Mouse (Mus musculus) megakaryocyte, embryonic 14.5 days (primary cell): ENCODE results near the gene Cacna1d. TPM values are rescaled to one million over a fixed set of nuclear protein-coding genes. Genes with fewer than 3 reads are reported as not detected.

Experiments
- H3K27me3 ChIP-seq: replicated peaks from 2 replicates; pipeline ENCODE3; 2012; ENCODE audit warnings: inconsistent platforms
- H3K36me3 ChIP-seq: replicated peaks from 2 replicates; pipeline ENCODE3; 2012; ENCODE audit warnings: low read length, inconsistent platforms, mixed read lengths
- H3K4me1 ChIP-seq: 2 replicates; pipeline ENCODE4 v1.6.1; 2012; ENCODE audit warnings: inconsistent platforms
- H3K4me3 ChIP-seq: replicated peaks from 2 replicates; pipeline ENCODE3; 2012; ENCODE audit warnings: moderate library complexity, mild to moderate bottlenecking, inconsistent platforms
- H3K9me3 ChIP-seq: 2 replicates; pipeline ENCODE4 v1.6.1; 2012; ENCODE audit warnings: inconsistent platforms
- FLI1 ChIP-seq: IDR thresholded peaks from 2 replicates; pipeline ENCODE4 v1.6.1; 2012; ENCODE audit warnings: low read length, inconsistent platforms, mixed read lengths
- GATA1 ChIP-seq: IDR thresholded peaks from 3 replicates; pipeline ENCODE4 v1.6.1; 2012; ENCODE audit warnings: mixed read lengths, low read length, inconsistent platforms, borderline replicate concordance
- polyA plus RNA-seq: library from polyadenylated mRNA; stranded (reverse); fragments of >175 nt; gene quantifications from 2 replicates; pipeline ENCODE4 v1.2.3, GENCODE M21; 2012; ENCODE audit warnings: low replicate concordance; ENCODE audit not compliant: insufficient read depth

The Cacna1d gene
- polyA plus RNA-seq, 1 experiment = 0.02 TPM

DNA sequence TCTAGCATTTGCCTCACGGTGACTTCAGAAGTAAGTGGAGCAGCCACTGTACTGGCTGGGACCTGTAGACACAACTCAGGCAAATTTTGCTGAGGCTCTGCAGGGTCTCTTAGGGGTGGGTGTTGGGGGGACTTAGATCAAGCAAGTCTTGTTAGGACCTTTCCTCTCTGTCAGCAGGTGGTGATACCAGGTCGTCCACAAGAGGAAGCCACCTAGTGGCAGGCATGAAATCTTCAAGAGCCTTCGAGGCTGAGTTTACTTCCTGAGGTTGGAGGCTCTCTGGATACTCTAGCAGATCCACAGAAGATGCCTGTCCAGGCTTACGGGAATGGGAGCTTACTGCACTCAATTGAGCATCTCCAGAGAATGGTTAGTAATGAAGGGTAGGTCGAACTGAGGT, 394.0 kb downstream of the Cacna1d start:
- Histone ChIP-seq H3K27me3 (peaks cover 20% of the 10 kb centered on the region), H3K4me1 (0 out of 2 replicates have a peak, but pooled peaks cover 4% of the 10 kb centered on the region), H3K9me3 (no peaks in the 10 kb centered on the region), H3K4me3 (no peak overlapping the region), H3K36me3 (no peaks in the 10 kb centered on the region)
- TF ChIP-seq GATA1 (no peak), FLI1 (no peak)

DNA sequence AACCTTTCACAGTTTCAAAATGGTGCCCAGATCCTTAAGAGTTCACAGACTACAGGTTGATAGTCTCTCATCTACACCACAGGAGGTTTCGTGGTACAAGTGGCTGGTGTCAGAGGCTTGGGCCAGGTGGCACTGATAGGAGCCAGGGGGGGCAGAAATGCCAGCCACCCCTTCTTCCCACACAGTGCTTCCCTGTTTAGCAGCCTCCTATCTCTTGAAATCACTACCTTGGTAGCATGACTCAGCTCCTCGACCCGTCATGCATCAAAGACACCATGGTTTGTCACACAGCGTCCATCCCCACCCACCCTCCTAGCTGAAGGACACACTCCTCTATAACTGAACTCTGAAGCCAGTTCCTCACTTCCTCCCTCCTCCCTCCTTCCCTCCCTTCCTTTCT, 398.8 kb downstream of the Cacna1d start:
- Histone ChIP-seq H3K36me3 (no peaks in the 10 kb centered on the region), H3K4me1 (0 out of 2 replicates have a peak, but pooled peaks cover 4% of the 10 kb centered on the region), H3K9me3 (no peaks in the 10 kb centered on the region), H3K27me3 (peaks cover 18% of the 10 kb centered on the region), H3K4me3 (no peak overlapping the region)
- TF ChIP-seq GATA1 (no peak), FLI1 (no peak)

DNA sequence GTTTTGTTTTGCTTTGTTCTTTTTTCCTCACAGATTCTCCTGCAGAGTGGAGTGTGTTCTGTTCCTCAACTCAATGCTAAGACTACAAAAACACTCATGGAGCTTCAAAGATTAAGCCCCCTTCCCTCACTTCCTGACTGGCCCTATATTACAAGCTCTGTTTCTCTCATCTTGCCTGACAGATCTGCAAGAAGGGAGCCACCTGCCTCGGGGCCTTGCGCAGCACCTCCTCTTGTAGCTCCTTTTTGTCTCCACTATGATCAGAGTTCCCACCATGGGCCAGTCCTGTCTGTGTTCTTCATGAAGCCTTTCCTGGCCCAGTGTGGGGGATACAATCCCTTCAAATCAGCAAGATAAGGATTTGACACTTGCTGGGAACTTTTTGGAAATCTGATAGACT, 399.2 kb downstream of the Cacna1d start:
- Histone ChIP-seq H3K36me3 (no peaks in the 10 kb centered on the region), H3K4me3 (no peak overlapping the region), H3K9me3 (no peaks in the 10 kb centered on the region), H3K4me1 (0 out of 2 replicates have a peak, but pooled peaks cover 4% of the 10 kb centered on the region), H3K27me3 (peaks cover 18% of the 10 kb centered on the region)
- TF ChIP-seq GATA1 (no peak), FLI1 (no peak)

DNA sequence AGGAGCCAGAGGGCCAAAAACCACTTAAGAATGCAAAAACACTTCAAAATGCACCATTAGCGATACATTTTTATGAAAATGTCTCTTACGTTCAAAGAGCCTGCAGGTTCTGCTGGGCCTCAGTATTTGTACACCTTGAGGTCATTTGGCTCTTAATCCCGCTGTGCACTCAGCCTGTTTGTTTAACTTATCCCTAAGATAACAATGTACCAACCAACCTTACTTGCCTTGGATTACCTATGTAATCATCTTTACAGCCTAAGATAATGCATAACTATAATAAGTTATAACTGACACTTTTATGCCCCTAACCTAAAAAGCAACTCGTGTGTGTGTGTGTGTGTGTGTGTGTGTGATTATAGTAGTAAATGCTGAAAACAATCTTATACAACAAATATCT, 411.5 kb downstream of the Cacna1d start:
- Histone ChIP-seq H3K4me1 (no peaks in the 10 kb centered on the region), H3K4me3 (no peak overlapping the region), H3K27me3 (peaks cover 6% of the 10 kb centered on the region), H3K36me3 (no peaks in the 10 kb centered on the region), H3K9me3 (peaks cover 14% of the 10 kb centered on the region)
- TF ChIP-seq GATA1 (no peak), FLI1 (no peak)

DNA sequence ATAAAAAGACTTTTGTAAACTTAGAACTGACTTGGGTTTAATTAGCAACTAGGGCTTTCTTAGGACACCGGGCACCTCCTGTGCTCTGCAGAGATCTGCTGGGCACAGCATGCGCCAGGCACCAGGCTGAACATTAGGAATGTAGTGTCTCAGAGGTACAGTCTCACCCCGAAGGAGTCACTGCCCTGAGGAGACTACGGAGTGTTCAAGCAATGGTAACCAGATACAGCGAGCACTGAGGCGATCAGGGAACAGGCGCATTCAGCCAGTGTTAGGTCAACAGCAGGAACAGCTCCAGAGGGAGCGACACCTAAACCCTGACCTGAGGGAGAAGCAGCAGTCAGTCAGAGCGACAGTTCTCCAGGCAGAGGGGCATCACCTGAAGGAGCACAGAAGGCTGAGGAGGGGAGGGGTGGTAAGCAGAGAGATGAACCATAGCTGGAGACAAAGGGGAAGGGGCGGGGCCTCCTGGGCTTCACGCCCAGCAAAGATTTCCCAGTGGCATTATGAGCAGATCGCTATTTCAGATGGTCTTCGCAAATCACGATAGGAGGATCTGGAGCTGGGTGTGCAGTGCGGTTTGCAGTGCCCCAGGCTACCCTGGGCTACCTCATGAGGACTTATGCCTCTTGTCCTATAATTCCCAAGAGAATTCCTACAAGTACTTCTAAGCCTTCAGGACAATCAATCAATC, 413.0 kb downstream of the Cacna1d start:
- no peaks in the 10 kb centered on the region for H3K4me1 ChIP-seq

DNA sequence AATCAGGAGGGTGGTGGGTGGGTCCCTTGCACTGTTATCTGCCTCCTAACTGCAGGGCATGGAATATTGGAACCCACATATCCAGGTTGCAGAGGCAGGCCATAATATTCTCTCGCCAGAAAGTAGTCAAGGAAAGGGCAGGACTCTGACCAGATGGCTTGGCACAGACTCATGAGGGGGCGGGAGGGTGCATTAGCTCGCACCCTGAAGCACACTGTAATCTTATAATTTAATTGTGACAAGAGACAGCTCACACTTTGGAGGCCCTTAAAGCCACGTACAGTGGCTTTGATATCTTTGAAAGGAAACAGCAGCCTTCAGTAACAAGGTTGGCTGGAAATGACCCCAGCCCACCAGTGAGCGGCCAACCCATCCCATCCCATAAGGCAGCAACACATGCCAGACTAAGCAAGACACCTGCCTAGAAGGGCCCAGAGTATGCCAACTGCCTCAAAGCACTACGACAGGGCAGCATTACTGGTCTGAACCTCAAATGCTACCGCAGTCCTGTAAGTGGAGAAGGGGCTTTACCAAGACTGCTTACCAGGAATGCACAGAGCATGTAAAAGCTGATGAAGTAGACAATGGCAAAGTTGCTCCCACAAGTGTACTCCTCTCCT, 415.9 kb downstream of the Cacna1d start:
- Histone ChIP-seq H3K36me3 (no peaks in the 10 kb centered on the region), H3K4me3 (no peak overlapping the region), H3K27me3 (peaks cover 3% of the 10 kb centered on the region), H3K4me1 (no peaks in the 10 kb centered on the region), H3K9me3 (no peaks in the 10 kb centered on the region; the same call in 1 of the 2 replicates)
- TF ChIP-seq FLI1 = no peak
- no peak for TF ChIP-seq GATA1

More for the DNA sequence above, 413.0 kb downstream of the Cacna1d start:
- Histone ChIP-seq H3K27me3 (peaks cover 4% of the 10 kb centered on the region), H3K36me3 (no peaks in the 10 kb centered on the region), H3K9me3 (peaks cover 14% of the 10 kb centered on the region), H3K4me3 (no peak overlapping the region)
- TF ChIP-seq GATA1 = no peak
- no peak for TF ChIP-seq FLI1

DNA sequence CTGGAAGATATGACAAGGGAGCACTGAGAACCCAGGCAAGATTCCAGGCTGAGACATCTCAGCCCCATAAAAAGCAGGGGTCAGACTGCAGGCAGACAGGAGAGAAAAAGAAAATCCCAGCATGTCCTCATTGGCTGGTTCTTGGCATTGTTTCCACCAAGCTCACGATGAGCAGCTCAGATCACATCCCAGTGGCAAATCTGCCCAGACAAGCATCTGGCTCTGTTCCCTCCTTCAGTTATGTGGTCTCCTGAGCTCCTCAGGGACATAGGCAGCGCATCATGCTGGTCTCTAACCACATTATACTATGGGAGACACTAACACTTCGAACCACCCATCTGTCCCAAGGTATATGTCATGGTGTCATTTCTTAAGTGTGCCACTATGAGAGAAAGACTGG, 422.7 kb downstream of the Cacna1d start:
- H3K27me3 ChIP-seq = peaks cover 6% of the 10 kb centered on the region

DNA sequence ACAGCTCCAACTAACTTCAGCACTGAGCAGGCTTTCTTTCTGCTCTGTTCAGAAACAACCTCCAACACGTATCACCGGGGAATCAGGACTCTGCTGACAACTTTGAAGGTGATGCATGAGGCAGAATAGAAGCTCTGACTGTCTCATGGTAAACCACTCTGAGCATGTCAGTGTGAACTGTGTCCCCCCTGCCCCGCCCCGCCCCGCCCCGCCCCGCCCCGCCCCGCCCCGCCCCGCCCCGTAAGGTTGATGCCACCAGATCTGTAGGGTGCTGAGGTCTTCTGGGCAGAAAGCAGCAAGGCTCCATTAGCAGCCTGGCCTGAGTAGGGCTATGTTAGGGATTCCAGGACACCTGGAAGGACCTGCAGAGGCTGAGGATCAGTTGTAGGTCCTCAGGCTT, 424.5 kb downstream of the Cacna1d start:
- no peak overlapping the region for H3K4me3 ChIP-seq
- H3K9me3 ChIP-seq = no peaks in the 10 kb centered on the region
- no peaks in the 10 kb centered on the region for H3K36me3 ChIP-seq
- peaks cover 6% of the 10 kb centered on the region for H3K4me1 ChIP-seq
- TF ChIP-seq GATA1 (no peak), FLI1 (no peak)
- peaks cover 6% of the 10 kb centered on the region for H3K27me3 ChIP-seq

More for the DNA sequence above, 422.7 kb downstream of the Cacna1d start:
- Histone ChIP-seq H3K4me1 (no peaks in the 10 kb centered on the region), H3K9me3 (no peaks in the 10 kb centered on the region), H3K36me3 (no peaks in the 10 kb centered on the region), H3K4me3 (no peak overlapping the region)
- TF ChIP-seq GATA1 = no peak
- no peak for TF ChIP-seq FLI1

DNA sequence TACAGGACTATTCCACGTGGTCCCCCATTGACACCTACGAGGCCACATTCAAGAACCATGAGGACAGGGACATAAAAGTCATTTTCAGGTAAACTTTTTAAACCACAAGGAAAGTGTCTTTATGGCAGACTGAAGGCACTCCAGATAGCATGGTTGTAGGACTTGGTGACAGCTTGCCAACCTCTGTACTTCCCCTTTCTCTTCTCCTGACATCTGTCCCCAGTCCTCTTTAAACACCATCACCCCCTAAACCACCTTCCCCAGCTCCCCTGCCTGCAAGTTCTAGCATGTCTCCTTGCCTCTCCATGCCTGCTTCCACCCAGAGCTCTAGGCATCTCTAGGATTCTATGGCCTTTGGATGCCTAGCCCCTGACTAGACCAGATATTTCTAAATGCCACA, 426.4 kb downstream of the Cacna1d start:
- H3K9me3 ChIP-seq = no peaks in the 10 kb centered on the region
- TF ChIP-seq FLI1 = no peak
- no peak for TF ChIP-seq GATA1
- no peak overlapping the region for H3K4me3 ChIP-seq
- peaks cover 6% of the 10 kb centered on the region for H3K4me1 ChIP-seq
- H3K36me3 ChIP-seq = no peaks in the 10 kb centered on the region
- peaks cover 6% of the 10 kb centered on the region for H3K27me3 ChIP-seq
